Mouse (Mus musculus): ENCODE results near the gene Slc25a10.

DNA sequence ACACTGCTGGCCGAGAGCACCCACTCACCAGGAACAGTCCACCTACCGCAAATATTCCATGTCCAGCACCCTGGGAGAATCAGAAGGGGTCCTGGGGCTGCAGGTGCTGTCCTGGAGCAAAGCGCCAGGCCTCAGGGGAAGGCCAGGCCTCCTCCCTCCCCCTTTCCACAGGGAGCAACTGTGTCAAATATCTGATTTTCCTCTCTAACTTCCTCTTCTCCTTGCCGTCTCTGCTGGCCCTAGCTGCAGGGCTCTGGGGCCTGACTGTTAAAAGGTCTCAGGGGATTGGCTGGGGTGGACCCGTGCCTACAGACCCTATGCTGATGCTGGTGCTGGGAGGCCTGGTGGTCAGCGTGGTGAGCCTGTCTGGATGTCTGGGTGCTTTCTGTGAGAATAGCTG lies 47.5 kb upstream of the Slc25a10 start:
- TF ChIP-seq POLR2A (IDR thresholded peaks at IDR 0.05; ENCODE audit: low read depth, low read length), result no peak
- no peak for TF ChIP-seq CTCF (IDR thresholded peaks at IDR 0.05; ENCODE audit: borderline replicate concordance, insufficient read depth, low read length)
